Mouse (Mus musculus): Measurements from ENCODE around the gene Tmem200b.

The Tmem200b gene

DNA sequence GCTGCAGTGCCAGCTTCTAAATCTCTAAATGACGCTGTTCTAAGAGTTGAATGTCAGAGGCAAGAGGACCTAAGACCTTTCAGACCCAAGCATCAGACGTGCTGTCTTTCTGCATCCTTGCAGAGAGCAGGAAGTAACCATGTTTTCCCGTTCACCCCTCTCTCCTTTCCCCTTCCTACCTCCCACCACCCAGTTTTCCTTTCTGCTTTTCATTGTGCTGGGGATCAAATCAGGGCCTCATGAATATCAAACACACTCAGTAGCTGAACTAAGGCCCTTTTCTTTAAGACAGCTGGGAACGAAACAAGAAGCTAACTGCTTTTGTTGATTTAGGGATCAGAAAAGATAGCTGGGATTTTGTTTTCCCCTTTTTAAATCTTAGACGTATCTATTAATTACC, 28.3 kb downstream of the Tmem200b start:
- DNase-seq (ENCODE audit: extremely low spot score, low read depth, low spot score) = no peak

DNA sequence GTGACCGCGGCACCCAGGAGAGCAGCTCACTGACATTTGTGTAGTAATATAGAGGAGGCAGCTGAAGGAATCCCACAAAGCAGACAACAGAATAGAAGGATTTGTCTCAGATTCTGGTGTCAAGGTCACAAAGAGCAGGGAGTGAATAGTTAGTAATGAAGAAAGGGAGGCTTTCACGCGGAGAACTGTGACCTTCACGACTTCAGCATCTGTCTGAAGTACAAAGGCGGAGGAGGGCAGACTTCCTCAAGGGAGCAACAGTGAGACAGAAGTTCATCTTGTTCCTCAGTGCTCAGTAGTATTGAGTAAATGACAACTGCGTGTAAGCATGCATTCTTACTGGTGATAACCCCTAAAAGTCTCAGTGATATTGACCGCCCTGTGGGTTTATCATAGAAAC, 29.1 kb downstream of the Tmem200b start:
- no peak for DNase-seq (ENCODE audit: extremely low spot score, low read depth, low spot score)

DNA sequence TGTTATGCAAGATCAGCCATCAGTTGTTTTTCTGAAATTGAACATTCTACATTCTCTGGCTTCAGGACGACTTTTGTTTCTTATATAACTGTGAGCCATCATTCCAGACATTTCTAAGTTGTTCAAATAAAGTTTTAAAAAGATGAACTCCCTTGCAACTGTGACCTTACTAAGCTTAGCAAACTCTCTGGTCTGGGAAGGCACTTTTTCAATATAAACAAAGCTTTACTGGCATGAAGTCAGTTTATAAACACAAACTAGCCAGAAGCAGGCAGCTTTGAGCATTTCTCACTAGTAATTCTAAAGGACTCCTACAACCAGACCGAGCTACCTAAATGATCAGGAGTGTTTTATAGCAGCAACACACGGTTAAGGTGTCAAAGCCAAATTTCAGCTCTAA, 35.6 kb downstream of the Tmem200b start:
- DNase-seq (ENCODE audit: extremely low spot score, low read depth, low spot score) = no peak

DNA sequence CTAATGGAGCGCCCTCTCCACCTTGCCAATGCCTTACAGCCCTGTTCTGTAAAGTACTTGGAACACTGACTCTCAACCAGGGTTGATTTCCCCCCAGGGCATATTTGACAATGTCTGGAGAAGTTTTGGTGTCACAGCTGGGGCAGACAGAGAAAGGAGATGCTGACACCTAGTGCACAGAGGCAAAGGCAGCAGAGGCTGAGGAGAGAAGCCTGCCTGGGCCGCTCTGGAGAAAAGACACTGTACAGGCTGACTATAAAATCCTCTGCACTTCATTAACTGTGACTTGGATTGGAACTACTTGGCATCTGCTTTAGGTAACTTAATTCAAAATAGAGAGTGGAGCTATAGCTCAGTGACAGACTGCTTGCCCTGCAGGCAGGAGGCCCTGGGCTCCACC, 47.3 kb downstream of the Tmem200b start:
- no peak for DNase-seq (ENCODE audit: extremely low spot score, low read depth, low spot score)

DNA sequence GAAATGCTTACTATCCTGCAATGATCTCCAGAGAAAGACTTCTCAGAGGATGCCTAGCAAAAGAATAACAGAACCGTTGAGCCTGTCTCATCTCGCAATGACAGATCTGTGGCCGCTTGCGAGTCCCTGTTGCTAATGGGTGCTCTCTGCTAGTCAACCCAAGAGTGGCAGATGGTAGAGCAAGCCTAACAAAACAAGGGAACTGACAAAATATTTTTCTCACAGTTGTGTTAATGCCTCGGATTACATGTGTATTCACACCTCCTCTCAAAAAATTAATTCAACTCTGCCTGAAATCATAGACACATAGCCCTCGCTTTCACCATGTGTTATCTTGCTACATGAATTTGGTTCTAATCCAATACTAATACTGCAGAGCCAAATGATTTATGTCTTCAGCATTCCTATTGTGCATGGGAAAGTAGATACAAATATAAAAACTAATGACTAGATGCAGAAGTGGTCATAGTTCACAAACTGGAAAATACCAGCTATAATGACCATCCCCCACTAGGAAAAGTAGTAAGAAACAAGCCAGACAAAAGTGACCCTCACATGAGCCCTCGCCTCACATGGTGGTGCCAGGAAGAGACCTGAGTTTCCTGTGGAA, 48.8 kb downstream of the Tmem200b start:
- DNase-seq (ENCODE audit: extremely low spot score, low read depth, low spot score) = no peak

All from hindlimb bud, embryonic 11.5 days (tissue).